14 mouse cellular contexts compared by ENCODE assay signal in the genomic region with DNA sequence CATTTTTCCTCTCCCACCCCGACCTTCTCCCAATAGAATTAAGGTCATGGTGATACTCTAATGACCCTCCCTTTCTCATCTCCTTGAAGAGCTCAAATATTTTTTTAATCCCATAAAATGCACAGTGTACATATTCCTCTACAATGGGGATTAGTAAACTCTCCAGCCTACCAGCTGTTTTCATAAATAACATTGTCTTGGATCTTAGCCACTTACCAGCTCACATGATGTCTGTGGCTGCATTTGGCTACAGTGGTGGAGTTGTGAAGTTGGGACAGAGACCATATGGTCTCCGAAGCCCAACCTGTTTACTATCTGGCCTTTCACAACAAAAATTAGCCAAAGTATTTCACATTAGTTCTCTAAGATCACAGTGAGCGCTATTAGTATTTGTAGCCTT.
DNase-seq lines count a peak whose midpoint lies in the region; ATAC-seq and TF ChIP-seq lines count a peak whose summit lies in the region.
"Had no signal": no experiment of that assay in that cellular context is flagged by ENCODE, and none has a peak within 500 bp of the region (broad histone marks: within the 10 kb centered on the region; RNA-seq: fewer than 3 reads in every experiment).

No protein-coding gene starts in this region.

- WGBS in embryonic facial prominence, embryonic 14.5 days = 80% methylated on average over 3 of the region's 3 CpGs
- 88% methylated on average over 3 of the region's 3 CpGs for WGBS in embryonic facial prominence, embryonic 10.5 days
- 77% methylated on average over 3 of the region's 3 CpGs for WGBS in kidney, adult 2 months

- no peak overlapping the region for H3K9ac ChIP-seq in embryonic facial prominence, embryonic 14.5 days (ENCODE audit: low read depth, low read length)
- H3K9ac ChIP-seq: limb, embryonic 12.5 days; neural tube, embryonic 15.5 days had no signal

- H3K4me3 ChIP-seq in embryonic facial prominence, embryonic 14.5 days (ENCODE audit: low read depth, low read length) = no peak overlapping the region
- H3K4me3 ChIP-seq in embryonic facial prominence, embryonic 10.5 days = no peak overlapping the region
- no peak overlapping the region for H3K4me3 ChIP-seq in kidney, adult 2 months (ENCODE audit: insufficient read depth, low read depth, low read length)
- H3K4me3 ChIP-seq: limb, embryonic 12.5 days; neural tube, embryonic 15.5 days had no signal

- no peaks in the 10 kb centered on the region for H3K27me3 ChIP-seq in embryonic facial prominence, embryonic 14.5 days (replicated peaks; ENCODE audit: control insufficient read depth, insufficient read depth, low read length)
- no peaks in the 10 kb centered on the region for H3K27me3 ChIP-seq in embryonic facial prominence, embryonic 10.5 days (replicated peaks; ENCODE audit: low read depth, poor library complexity, severe bottlenecking)
- H3K27me3 ChIP-seq in kidney, adult 2 months (replicated peaks; ENCODE audit: control insufficient read depth, insufficient read depth, low read length) = no peaks in the 10 kb centered on the region
- H3K27me3 ChIP-seq: limb, embryonic 12.5 days; neural tube, embryonic 15.5 days had no signal

- no peak overlapping the region for H3K27ac ChIP-seq in embryonic facial prominence, embryonic 14.5 days (replicated peaks; ENCODE audit: low read depth, low read length)
- no peak overlapping the region for H3K27ac ChIP-seq in embryonic facial prominence, embryonic 10.5 days (replicated peaks)
- no peak overlapping the region for H3K27ac ChIP-seq in kidney, adult 2 months (ENCODE audit: insufficient read depth, low read depth, low read length)
- H3K27ac ChIP-seq: limb, embryonic 12.5 days; neural tube, embryonic 15.5 days had no signal

- no peaks in the 10 kb centered on the region for H3K9me3 ChIP-seq in embryonic facial prominence, embryonic 14.5 days (ENCODE audit: control insufficient read depth, low read length)
- no peaks in the 10 kb centered on the region for H3K9me3 ChIP-seq in embryonic facial prominence, embryonic 10.5 days
- H3K9me3 ChIP-seq: neural tube, embryonic 15.5 days had no signal

- peak; percentile 55; the same call in 1 of the 2 replicates for ATAC-seq in embryonic facial prominence, embryonic 14.5 days (ENCODE audit: low read depth)
- ATAC-seq: forebrain, embryonic 14.5 days had no signal

- H3K4me2 ChIP-seq in embryonic facial prominence, embryonic 14.5 days (ENCODE audit: low read depth, low read length) = no peak overlapping the region
- H3K4me2 ChIP-seq: limb, embryonic 12.5 days; neural tube, embryonic 15.5 days had no signal

- no peak for TF ChIP-seq CTCF in kidney, adult 2 months (conservative IDR thresholded peaks at IDR 0.05; ENCODE audit: insufficient read depth, insufficient read length, low read depth, low read length)

- H3K36me3 ChIP-seq in embryonic facial prominence, embryonic 14.5 days (ENCODE audit: control insufficient read depth, insufficient read depth, low read length) = no peaks in the 10 kb centered on the region
- H3K36me3 ChIP-seq in embryonic facial prominence, embryonic 10.5 days (replicated peaks) = no peaks in the 10 kb centered on the region
- H3K36me3 ChIP-seq in kidney, adult 2 months (ENCODE audit: control insufficient read depth, insufficient read depth, low read length) = no peaks in the 10 kb centered on the region
- H3K36me3 ChIP-seq: limb, embryonic 12.5 days; neural tube, embryonic 15.5 days had no signal

- peak; percentile 64 for DNase-seq in embryonic facial prominence, embryonic 14.5 days (ENCODE audit: low spot score)
- no peak for DNase-seq in embryonic facial prominence, embryonic 10.5 days (ENCODE audit: low spot score)
- peak; percentile 20 for DNase-seq in kidney, adult 2 months
- DNase-seq in kidney, adult 11 months = no peak
- peak; percentile 22 for DNase-seq in lung, postnatal 10 days
- DNase-seq in lung, postnatal 14 days = no peak
- no peak for DNase-seq in layer of hippocampus, postnatal 10 days (ENCODE audit: low spot score in 2 of 2)
- no peak for DNase-seq in spleen, postnatal 14 days (ENCODE audit: low spot score in 2 of 2)
- DNase-seq: adrenal gland, postnatal 25 days; cerebellum, adult 9-10 months; thymus, postnatal 25 days had no signal

- no peak for TF ChIP-seq POLR2A in kidney, adult 2 months (IDR thresholded peaks at IDR 0.05; ENCODE audit: low read depth, low read length)

- H3K4me1 ChIP-seq in embryonic facial prominence, embryonic 14.5 days (ENCODE audit: control insufficient read depth, insufficient read depth, low read length) = no peaks in the 10 kb centered on the region
- no peaks in the 10 kb centered on the region for H3K4me1 ChIP-seq in embryonic facial prominence, embryonic 10.5 days
- no peaks in the 10 kb centered on the region for H3K4me1 ChIP-seq in kidney, adult 2 months (ENCODE audit: control insufficient read depth, insufficient read depth, low read length)
- H3K4me1 ChIP-seq: limb, embryonic 12.5 days; neural tube, embryonic 15.5 days had no signal

Comparison
In these comparisons a context has a peak if more than half of its experiments do, and no peak if none do; other contexts are left out.
1. DNase-seq: peak in embryonic facial prominence, embryonic 14.5 days (single experiment), kidney, adult 2 months (single experiment) and lung, postnatal 10 days (single experiment); none in embryonic facial prominence, embryonic 10.5 days (single experiment), kidney, adult 11 months (single experiment), lung, postnatal 14 days (single experiment), layer of hippocampus, postnatal 10 days (0 of 2) and spleen, postnatal 14 days (0 of 2).